Mouse (Mus musculus): ENCODE measurements around the gene Zcchc8. TPM values are rescaled to one million over a fixed set of nuclear protein-coding genes. Genes with fewer than 3 reads are reported as not detected.

The Zcchc8 gene
- polyA plus RNA-seq, 1 experiment from 2014 or later = 86.3 TPM

Other genes with a start within 250 kb of the Zcchc8 start
- 0.09 and 0.10 TPM in 2 replicates for gene Lrrc43, start 231.8 kb downstream of the Zcchc8 start, polyA plus RNA-seq (2015; fragmentation: Nextera tagmentation; extraction: Ambion mirVana)
- 0.17 and 0.49 TPM in 2 replicates for gene Il31, start 231.6 kb downstream of the Zcchc8 start, polyA plus RNA-seq (2015; fragmentation: Nextera tagmentation; extraction: Ambion mirVana)
- gene B3gnt4, start 210.6 kb downstream of the Zcchc8 start, polyA plus RNA-seq (2015; fragmentation: Nextera tagmentation; extraction: Ambion mirVana) = 0.42 and 0.48 TPM in 2 replicates
- gene Diablo, start 196.9 kb downstream of the Zcchc8 start, polyA plus RNA-seq (2015; fragmentation: Nextera tagmentation; extraction: Ambion mirVana) = 131 and 139 TPM in 2 replicates
- gene Gm49027, start 195.6 kb downstream of the Zcchc8 start, polyA plus RNA-seq (2015; fragmentation: Nextera tagmentation; extraction: Ambion mirVana) = 0.21 TPM in 1 of 2 replicates, not detected in the other
- gene Vps33a, start 148.1 kb downstream of the Zcchc8 start, polyA plus RNA-seq (2015; fragmentation: Nextera tagmentation; extraction: Ambion mirVana) = 20.7 and 23.0 TPM in 2 replicates
- 30.6 and 33.7 TPM in 2 replicates for gene Clip1, start 36.5 kb downstream of the Zcchc8 start, polyA plus RNA-seq (2015; fragmentation: Nextera tagmentation; extraction: Ambion mirVana)
- gene Rsrc2, start 28.3 kb upstream of the Zcchc8 start, polyA plus RNA-seq (2015; fragmentation: Nextera tagmentation; extraction: Ambion mirVana) = 129 and 144 TPM in 2 replicates
- 16.2 and 18.2 TPM in 2 replicates for gene Kntc1, start 28.6 kb upstream of the Zcchc8 start, polyA plus RNA-seq (2015; fragmentation: Nextera tagmentation; extraction: Ambion mirVana)
- 0.45 and 1.0 TPM in 2 replicates for gene Hcar2, start 144.4 kb upstream of the Zcchc8 start, polyA plus RNA-seq (2015; fragmentation: Nextera tagmentation; extraction: Ambion mirVana)
- 0.27 and 0.38 TPM in 2 replicates for gene Hcar1, start 158.9 kb upstream of the Zcchc8 start, polyA plus RNA-seq (2015; fragmentation: Nextera tagmentation; extraction: Ambion mirVana)
- 141 and 142 TPM in 2 replicates for gene Denr, start 186.1 kb upstream of the Zcchc8 start, polyA plus RNA-seq (2015; fragmentation: Nextera tagmentation; extraction: Ambion mirVana)
- 1.0 and 1.5 TPM in 2 replicates for gene Gm43518, start 206.3 kb upstream of the Zcchc8 start, polyA plus RNA-seq (2015; fragmentation: Nextera tagmentation; extraction: Ambion mirVana)
- gene Ccdc62, start 209.6 kb upstream of the Zcchc8 start, polyA plus RNA-seq (2015; fragmentation: Nextera tagmentation; extraction: Ambion mirVana) = 7.3 and 8.0 TPM in 2 replicates